Mouse (Mus musculus): ENCODE measurements around the gene Golph3.
A peak's percentile ranks its signal among the peaks of the same experiment; 100 is the strongest.

Golph3 gene

DNA sequence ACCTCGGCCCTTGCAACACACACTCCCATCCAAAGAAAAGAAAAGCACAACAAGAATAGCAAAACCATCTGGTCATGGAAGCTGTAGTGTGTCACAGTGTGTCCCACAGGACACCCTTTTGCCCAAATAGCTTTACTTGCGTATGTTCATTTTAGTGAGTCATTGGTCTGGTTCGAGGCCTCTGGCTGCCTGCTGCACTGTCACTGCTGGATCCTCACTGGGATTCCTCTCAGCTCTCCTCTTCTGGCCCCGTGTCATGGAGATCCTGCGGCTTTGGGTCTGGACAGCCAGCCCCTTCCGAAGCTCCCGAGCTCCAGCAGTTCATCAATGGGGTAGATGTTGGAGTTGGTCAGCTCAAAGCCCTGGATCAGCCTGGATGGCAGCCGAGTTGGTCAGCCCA is 2.8 kb upstream of the Golph3 start:
- no peak for DNase-seq (ENCODE audit: low spot score in 2 of 2)

DNA sequence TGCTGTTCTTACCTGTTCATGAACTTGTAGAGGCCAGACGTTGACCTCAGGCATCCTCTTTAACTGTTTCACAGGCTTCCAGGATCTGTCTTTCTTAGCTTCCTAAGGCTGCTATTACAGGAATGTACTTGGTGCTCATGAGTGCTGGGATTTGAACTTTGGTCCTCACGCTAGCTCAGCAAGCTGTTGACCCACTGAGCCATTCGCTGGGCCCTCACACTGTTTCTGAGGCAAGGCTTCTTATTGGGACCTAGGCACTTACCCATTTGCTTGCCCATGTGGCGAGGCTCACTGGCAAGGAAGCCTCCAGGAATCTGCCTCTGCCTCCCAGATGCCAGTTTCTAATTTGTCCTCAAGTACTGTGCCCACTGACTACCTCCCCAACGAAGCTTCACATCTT is 1.4 kb upstream of the Golph3 start:
- DNase-seq (ENCODE audit: low spot score in 2 of 2): no peak

DNA sequence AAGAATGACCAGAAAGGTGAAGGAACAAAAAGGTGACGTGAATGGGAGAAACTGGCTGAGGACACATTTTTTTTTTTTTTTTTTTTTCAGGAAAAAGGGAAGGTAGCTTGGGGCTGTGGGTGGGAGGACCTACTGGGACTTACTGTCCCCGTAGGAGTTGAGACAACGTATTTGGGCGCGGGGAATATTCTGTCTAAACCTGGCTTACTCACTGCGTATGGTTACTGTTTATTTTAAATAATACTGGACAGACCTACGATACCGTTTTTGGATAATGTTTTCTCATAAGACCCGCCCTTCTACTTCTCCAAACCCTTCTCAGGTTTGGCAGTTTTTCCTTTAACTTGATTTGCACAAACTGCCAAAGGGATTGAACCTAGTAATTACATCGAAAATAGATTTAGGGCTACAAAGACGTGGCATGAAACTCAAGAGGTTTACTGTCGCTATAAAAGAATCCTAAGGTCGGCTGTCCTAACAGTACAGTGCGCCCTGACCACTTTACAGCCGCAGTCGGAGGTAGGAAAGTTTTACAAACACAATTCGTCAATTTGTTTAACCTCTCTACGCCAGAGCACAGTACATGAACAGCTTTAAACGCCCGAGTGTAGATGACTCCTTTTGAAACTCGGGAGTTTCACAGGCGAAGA is 684 bp upstream of the Golph3 start:
- DNase-seq (ENCODE audit: low spot score in 2 of 2): no peak

DNA sequence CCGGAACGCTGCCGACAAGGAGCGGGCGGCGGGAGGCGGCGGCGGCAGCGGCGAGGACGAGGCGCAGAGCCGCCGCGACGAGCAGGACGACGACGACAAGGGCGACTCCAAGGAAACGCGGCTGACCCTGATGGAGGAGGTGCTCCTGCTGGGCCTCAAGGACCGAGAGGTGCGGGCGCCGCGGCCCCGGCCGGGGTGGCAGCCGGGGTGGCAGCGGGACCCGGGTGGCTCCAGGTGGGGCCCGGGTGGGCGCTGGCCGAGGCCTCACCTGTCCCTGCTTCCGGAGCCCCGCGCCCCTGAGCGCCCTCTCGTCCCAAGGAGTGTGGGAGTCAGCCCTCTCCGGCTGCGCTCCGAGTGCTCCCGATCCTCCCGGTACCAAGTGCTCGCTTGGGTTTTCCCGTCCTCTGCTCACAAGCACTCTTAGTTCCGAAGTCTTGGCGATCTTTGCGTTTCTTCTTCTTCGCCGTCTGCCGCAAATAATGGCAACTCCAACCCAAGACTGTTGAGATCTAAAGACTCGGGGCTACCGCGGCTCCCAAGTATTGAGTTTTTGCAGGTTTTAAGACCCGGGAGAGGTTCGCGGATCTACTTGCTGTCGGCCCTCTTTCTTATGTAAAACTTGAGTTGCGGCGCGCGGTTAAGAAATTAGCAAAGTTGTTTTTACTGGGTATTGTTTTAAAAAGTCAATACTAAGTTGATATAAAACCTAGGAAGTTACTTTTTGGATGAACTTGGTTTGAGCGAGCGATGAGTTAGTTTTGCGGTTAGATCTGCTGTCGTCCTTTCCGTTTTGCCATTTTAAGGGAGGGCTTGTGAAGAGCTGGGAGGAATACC is 755 bp downstream of the Golph3 start, which contains the start of gene 1810049J17Rik:
1810049J17Rik (minus strand) TSS at position 112 of the 834 bp plus-strand sequence.
- DNase-seq (ENCODE audit: low spot score in 2 of 2): peak; percentile 63 to 71

DNA sequence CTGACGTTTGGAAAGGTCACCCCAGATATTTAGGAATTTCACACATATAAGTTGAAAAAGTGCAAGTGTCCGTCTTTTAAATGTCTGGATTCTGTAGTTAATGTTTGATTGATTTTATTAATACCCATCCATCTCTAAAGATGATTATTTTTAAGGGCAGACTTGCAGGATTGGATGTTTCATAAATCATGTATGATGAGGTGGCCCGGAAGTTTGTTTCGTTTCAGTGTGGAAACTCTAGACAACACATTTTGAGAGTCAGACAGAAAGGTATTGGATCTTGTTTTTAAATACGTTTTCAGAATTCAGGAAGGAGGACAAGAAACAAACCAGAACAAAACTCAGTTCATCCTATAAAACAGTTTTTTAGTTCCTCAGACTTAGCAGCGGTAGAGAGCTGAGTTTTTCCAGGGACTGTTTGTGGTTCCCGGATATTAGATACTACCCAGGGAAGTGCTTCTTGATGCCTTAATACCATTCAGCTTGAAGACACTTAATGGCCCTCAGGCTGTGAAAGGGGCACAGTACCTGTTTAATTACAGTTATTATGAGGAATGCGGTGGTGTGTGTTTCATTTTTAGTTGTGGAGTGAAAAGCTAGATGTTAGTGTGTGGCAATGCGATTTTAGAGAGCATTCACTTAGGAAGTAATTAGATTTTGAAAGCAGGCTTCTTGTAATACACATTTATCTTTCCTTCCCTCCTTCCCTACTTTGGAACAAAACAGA is 1.6 kb downstream of the Golph3 start:
- no peak for DNase-seq (ENCODE audit: low spot score in 2 of 2)

DNA sequence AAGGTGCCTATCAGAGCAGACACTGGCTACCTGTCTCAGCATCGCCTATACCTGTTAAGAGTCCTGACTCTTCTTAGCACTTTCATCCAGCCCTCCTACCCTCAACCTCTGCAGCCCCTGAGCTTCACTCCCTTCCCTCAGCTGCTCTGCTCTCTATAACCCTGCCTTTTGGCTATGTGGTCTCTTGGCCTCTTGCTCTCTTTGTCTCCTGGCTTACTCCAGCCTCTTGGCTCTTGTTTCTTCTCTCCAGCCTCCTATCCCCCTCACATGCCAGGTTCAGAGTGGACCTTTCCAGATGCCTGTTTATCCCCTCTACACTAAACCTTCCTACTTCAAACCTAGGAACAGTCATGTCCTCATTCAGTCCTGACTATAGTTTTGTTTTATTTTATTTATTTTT is 3.1 kb downstream of the Golph3 start:
- no peak for DNase-seq (ENCODE audit: low spot score in 2 of 2)

DNA sequence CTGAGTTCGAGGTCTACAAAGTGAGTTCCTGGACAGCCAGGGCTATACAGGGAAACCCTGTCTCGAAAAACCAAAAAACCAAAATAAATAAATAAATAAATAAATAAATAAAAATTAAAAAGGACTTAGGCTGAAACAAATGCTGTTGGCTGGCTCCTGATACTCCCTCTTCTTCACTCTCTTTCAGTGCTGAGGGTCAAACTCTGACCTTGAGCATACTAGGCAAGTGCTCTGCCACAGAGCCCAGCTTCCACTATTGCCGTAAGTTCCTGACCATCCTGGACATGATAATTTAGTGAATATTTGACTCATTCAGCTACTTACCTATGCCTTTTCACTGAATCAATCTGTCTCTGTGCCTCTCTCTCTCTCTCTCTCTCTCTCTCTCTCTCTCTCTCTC is 9.1 kb downstream of the Golph3 start:
- DNase-seq (ENCODE audit: low spot score in 2 of 2): no peak

DNA sequence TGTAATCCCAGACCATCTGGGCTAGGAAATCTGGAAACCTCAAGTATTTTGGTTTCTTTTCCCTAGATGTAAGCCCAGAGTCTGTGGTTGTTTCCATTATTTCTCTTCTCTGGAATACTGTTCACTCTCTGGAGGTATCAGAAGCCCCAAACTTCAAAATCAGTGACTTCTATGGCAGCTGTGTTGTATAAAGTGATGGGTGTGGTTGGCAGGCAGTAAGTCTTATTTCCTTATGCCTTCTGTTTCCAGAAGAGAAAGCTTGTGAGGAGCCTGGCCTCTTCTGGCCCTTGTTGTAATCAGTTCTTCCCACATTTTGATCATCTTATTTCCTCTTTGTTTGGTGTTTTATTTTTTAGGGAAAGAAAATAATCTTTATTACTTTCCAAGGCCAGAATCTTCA is 9.6 kb downstream of the Golph3 start:
- DNase-seq (ENCODE audit: low spot score in 2 of 2): no peak

DNA sequence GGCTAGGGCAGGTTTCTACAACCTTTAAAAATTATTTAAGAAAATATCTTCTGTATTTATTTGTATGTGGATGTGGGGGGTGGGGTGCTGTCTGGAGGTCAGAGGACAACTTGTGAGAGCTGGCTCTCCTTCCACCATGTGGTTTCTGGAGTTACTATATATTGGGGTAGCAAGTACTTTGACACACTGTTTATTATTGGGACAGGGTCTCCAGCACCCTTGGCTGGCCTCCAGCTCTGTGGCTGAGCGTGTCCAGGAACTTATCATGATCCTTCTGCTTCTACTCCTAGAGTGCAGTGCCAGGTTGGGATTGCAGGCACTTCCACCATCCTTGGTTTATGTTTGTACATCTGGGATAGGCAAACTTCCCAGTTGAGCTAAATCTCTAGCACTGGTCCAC is 10.1 kb downstream of the Golph3 start:
- no peak for DNase-seq (ENCODE audit: low spot score in 2 of 2)

DNA sequence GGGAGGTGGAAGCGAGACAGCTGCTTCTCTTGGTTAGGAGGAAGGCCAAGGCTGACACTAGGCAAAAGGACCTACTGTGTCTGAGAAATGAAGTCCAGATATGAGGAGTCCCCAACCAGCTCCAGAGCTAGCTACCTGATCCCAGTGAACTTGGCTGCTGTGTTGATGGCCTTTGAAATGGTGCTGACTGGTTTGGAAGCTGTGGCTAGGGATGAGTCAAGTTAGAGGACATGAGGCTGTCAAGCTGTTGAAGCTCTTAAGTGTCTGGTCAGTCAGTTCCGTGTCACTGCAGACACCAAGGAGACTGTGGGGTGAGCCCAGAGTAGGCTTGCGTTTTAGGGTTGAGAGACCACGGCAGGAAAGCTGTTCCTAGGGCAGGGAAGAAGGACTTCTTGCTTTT is 13.1 kb downstream of the Golph3 start:
- no peak for DNase-seq (ENCODE audit: low spot score in 2 of 2)

DNA sequence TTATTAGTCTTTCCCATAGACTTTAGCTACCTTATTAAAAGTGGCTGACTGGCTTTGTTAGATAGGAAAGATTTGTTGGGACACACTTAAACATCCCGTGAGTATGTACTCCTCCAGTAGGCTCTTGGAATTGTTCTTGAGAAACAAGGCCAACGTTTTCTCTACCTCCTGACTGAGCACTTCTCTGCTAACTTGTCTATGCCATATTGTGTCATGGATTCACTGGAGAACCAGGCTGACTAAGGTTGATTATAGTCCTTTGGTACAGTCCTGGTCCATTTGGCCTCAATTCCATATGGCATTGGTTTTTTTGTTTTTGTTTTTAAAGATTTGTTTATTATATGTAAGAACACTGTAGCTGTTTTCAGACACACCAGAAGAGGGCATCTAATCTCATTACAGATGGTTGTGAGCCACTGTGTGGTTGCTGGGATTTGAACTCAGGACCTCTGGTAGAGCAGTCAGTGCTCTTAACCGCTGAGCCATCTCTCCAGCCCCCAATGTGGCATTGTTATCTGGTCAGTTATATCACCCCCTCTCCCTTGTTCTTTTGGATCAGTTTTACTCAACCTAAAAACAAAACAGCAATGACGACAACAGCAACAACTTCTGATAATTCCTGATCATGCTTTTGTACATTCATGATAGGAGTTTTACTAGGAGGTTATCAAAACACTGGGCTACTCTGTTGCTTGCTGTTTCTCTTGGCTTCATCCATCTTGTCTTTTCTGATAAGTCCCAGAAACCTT is 16.0 kb downstream of the Golph3 start:
- no peak for DNase-seq (ENCODE audit: low spot score in 2 of 2)

DNA sequence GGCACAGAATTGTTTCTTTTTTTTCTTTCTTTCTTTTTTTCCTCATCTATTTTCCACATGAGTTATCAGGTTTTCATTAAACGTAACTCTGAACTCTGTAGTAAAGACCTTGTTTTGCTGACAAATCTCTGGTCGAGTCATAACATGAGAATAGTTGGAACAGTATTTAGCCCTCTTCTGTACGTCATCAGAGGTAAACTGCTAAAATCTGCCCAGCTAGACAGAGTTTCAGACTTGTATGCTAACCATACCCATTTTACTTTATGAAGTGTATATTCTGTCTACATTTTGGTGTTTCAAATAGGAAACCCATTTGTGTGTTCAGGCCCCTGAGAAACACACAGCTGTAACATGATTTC is 16.5 kb downstream of the Golph3 start:
- DNase-seq (ENCODE audit: low spot score in 2 of 2): no peak

DNA sequence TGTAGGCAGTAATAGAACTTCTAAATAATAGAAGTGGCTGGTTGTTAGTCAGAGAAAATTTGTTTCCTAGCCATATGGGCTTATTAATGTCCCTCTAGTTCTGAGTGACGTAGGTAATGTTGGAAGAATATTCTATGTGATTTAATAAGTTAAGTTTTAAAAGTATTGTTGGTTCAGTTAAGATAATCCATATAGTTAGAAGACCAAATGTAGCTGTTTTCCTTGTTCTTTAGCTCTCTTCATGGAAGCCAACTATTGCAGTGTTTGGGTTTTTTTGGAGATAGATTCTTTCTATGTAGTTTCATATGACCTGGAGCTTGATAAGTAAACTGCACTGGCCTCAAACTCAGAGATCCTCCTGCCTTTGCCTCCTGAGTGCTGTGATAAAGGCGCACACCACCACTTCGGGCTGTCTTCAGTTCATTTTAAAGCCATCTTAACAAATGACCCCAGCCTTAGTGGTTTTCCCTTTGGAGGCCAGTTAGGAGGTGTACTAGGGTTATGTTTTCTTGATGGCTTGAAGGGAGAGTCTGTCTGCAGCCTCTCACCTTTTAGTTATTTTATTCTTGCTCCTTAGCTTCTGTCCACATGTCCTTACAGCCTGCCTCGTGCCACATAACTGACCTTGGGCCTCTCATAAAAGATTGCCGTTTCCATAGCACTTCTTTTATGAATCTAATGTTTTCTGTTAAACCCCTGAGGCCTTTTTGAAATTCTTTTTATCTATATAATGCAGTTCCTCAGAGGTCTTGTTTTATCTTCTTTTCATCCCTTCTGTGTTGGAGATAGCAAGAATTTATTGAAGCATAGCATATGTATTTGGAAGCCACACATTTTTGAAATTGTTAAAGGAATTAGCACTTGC is 19.5 kb downstream of the Golph3 start:
- no peak for DNase-seq (ENCODE audit: low spot score in 2 of 2)

DNA sequence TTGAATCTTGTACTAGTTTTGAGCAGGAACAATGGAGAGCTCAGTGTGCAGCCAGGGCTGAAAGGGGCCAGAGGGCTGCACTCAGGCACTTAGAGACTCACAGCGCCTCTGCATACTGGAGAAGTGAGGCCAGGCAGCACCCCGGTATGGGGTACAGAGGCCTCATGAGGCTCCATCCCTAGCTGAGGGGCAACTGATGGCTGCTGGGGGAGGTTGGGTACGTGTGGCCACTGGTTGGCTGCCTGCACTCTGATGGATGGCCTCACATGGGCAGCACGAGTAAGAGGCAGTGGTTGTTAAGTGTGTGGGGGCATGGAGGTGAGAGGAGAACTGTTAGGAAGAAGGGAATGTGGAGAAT is 20.1 kb downstream of the Golph3 start:
- no peak for DNase-seq (ENCODE audit: low spot score in 2 of 2)

DNA sequence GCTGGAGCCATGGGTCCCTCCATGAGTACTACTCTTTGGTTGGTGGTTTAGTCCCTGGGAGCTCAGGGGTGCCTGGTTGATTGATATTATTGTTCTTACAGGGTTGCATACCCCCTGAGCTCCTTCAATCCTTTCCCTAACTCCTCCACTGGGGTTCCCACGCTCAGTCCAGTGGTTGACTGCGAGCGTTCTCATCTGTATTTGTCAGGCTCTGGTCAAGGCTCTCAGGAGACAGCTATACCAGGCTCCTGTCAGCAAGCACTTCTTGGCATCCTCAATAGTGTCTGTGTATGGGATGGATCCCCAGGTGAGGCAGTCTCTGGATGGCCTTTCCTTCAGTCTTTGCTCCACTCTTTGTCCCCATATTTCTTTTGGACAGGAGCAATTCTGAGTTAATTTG is 25.7 kb downstream of the Golph3 start:
- no peak for DNase-seq (ENCODE audit: low spot score in 2 of 2)

DNA sequence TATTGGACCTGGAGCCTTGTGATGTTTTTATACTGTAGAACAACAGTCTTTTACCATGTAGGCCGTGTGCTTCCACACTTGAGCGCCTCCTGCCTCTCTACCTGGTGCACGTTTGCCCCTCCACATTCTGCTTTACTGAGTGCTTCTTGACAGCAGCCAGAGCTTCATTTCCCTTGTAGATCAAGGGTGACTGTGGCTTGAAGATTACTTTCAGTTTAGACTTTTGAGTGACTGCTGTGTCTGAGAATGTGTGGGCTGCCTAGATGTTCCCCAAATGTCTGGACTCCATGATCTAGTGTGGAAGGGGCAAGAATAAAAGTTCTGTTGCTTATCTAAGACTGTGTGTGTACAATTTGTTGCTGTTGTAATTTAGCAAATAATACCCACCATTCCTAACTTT is 27.7 kb downstream of the Golph3 start:
- DNase-seq (ENCODE audit: low spot score in 2 of 2): no peak

DNA sequence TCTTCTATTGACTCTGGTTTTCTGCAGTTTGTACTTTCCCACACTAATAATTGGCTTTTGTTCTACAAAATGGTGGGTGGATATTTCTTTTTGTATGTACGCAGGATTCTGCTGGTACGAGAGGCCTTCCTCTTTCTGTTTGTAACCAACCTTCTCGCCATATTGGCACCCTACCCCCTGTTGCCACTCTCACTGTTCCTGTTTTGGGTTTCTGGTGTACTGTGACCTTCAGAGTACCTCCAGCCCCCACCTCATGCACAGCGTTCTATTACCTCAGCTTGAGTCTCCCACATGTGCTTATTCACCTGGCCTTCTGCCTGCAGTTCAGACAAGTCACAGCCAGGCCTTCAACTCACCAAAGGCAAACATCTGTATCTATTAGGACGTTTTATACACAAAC is 28.6 kb downstream of the Golph3 start:
- no peak for DNase-seq (ENCODE audit: low spot score in 2 of 2)

DNA sequence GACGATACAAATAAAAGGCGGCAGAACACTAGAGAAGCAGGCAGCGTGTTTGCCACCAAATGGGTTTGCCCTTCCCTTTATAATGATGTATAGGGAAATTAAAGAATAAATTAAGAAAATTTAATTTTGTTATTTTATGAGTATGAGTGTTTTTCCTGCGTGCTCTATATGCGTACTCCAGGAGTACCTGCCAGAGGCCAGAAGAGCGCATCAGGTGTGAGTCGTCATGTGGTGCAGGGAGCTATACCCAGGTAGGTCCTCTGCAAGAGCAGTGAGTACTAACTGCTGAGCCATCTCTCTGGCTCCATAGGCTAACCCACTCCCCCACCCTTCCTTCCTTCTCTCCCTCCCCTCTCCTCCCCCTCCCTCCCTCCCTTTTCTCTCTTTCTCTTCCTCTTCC is 30.2 kb downstream of the Golph3 start:
- DNase-seq (ENCODE audit: low spot score in 2 of 2): no peak

DNA sequence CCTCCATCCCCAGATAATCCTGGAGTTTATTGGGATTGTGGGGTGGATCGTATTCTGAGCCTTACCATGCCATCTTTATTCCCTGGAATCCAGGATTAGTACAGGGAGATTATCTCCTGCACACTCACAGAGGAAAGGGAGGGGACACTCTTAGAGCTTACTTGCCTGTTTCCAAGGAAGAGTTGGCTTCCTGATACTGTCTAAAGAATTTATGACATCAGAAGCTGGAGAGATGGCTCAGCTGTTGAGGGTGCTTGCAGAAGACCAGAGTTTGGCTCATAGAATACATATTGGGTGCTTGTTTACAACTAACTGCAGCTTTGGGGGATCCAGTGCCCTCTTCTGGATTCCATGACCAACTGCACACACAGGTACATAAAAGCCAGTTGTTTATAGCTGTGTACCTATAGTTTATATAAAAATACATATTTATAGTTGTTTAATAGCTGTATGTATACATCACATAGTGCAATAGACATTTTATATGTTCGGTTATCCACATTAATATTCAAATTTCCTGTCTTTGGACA is 33.1 kb downstream of the Golph3 start:
- no peak for DNase-seq (ENCODE audit: low spot score in 2 of 2)

DNA sequence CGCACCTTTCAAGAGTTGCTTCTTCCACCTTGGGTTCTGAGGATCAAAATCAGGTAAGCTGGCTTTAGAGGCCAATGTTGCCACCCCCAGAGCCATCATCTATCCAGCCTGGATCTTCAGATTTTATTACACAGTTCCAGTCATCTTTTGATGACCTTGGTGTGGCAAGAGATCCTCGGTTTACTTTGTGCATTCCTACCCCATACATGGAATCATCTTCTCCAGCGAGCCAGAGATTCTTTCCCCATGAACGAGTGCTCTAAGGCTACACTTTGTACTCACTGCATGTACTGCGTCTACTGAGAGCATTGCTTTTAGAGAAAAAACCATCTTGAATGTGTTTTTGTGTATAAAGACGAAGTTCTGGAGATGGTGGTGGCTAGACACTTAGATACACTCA is 34.0 kb downstream of the Golph3 start:
- DNase-seq (ENCODE audit: low spot score in 2 of 2): no peak

DNA sequence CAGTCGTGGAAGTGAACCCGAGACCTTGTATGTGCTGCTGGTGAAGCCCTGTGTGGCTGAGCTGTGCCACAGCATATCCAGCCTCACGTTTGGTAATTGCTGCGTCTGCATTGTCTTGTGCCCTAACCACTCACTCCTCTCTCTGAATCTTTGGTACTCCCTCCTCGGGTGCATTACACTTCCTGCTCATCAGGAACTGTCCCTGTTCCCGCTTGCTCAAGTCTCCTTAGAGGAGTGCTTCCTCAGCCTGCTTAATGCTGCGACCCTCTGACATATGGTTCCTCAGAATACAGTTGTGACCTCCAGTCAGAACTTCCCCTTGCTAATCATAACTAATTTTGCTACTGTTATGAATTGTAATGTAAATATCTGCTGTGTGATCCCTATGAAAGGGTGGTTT is 34.7 kb downstream of the Golph3 start:
- DNase-seq (ENCODE audit: low spot score in 2 of 2): no peak

Measured in spleen, postnatal 10 days (tissue).